Mouse (Mus musculus) monocyte, adult 5-6 weeks (primary cell): ENCODE data around the gene Ints4. TPM values are rescaled to one million over a fixed set of nuclear protein-coding genes. Genes with fewer than 3 reads are reported as not detected.
A peak's percentile ranks its signal among the peaks of the same experiment; 100 is the strongest.
"Not testable (repeated sequence)": the region's sequence is repeated elsewhere in the genome, so short reads cannot be mapped to it uniquely, and the experiment has no call there.

Experiments
- ATAC-seq: fragments of 153-309, 156-312 bp; replicated peaks from 2 replicates; pipeline ENCODE4 v1.8.0; 2017; ENCODE audit warnings: mild to moderate bottlenecking; ENCODE audit not compliant: low TSS enrichment, insufficient number of reproducible peaks, severe bottlenecking, poor library complexity, low FRiP score
- total RNA-seq: library from RNA; stranded (forward); fragments of 200-1000, 200-491, 200-594 nt; gene quantifications from 3 replicates; pipeline ENCODE4 v1.2.3, GENCODE M21; 2017

Gene Ints4
- 23.7 to 41.9 TPM (median 34.0 TPM) in 3 replicates for total RNA-seq

DNA sequence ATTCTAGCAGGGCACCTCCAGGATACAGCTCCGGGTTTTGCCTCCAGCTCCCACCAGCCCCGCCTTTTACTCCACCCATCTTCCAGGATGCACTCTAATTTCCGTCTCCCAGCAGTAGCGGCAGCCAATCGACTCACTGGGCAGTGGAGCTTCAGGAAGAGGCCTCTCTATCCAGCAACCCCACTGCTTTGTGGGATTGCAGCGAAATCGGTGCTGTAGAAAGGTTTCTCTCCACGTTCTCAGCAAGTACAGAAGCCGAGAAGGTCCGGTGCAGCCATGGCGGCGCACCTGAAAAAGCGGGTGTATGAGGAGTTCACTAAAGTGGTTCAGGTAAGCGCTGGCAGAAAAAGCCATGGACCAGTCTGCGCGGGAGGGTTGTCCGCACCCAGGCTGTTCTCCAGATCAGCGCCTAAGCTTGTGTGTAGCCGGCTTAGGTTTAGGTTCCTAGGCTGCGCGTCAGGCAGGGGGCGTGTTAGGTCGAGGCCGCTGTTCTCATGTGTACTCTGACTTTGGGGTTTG, at the start of gene Ints4:
Gene Ints4 (plus strand): TSS at position 136 of the 519 bp plus-strand sequence.
- ATAC-seq: peak; percentile 99

DNA sequence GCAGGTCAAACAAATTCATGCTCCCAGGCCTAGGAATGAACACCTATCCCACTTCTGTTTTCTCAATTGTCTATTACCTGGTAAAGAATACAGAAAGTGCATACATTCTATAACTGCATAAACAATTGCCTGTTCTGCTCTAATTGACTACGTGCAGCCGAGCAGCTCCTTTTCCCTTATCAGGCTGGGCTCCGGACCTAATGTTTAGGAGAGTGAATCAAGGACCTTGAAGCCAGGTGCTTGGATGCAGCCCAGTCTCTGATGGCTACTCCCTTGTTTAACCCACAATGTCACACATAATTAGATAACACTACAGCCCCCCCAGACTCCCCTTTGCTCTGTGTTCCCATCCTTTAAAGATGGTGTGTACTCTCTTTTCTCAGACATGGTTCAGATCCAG, 47.2 kb upstream of the Ints4 start:
- ATAC-seq: not testable (repeated sequence)

DNA sequence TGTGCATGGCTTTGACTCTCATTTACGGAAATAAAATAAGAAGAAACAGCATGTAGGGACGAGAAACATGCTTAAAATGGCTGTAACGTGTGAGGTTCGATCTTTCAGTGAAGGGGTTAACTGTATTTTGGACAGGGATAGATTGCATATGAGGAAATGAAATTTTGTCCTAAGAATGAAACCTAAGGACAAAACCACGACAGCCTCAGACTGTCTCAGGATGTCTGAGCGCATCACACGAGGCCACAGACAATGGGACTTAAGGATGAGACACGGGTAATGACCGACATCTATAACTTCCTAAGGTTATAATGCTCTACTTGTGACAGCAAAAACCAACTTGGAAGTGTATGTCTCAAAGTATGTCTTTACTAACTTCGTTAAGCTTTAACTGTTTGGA, 46.2 kb upstream of the Ints4 start:
- 0 out of 2 replicates have a peak, but pooled peaks have one; percentile 35 for ATAC-seq

DNA sequence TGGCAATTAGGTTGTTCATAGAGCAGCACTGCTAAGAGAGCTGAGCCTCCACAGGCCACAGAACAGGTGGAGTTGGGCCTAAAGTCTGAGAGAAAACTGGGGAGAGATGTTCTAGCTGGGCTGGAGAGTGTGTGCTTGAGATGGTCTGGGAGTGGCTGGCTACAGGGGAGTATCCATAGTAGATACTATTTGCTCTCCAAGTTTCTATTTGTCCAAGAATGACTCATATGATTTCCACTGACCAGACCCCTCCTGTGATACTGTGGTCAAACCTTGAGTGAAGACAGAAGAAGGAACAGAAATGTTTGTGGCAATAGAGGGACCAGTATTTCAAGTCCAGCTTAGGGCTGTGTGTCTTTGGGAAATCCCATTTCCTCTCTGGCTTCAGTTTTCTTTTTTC, 41.8 kb upstream of the Ints4 start:
- no peak for ATAC-seq

DNA sequence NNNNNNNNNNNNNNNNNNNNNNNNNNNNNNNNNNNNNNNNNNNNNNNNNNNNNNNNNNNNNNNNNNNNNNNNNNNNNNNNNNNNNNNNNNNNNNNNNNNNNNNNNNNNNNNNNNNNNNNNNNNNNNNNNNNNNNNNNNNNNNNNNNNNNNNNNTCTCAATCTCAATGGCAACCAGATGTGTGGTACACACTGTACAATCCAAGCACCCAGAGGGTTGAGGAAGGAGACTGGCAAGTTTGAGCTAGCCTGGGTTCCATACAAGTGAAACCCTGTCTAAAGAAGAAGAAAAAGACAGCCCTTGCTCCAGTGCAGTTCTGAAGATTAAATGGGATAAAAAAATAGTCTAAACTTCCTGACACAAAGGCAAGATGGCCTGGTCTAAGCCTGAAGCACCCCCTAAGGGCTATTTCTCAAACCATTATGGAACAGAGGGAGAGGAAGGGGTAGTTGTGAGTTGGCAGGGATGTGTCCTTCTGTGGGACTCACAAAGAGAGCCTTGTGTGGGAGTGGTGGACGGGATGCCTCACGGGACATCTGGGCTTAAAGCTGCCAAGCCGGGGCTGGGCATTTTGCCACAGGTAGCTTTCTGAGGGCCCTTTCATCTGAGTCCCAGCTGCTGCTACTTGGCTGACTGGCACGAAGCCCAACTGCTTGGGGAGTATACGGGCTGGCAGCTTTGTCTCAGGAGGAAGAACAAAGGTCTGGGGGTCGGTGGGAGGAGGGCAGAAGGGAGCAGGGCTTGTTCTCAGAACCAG, 34.4 kb upstream of the Ints4 start:
- no peak for ATAC-seq

DNA sequence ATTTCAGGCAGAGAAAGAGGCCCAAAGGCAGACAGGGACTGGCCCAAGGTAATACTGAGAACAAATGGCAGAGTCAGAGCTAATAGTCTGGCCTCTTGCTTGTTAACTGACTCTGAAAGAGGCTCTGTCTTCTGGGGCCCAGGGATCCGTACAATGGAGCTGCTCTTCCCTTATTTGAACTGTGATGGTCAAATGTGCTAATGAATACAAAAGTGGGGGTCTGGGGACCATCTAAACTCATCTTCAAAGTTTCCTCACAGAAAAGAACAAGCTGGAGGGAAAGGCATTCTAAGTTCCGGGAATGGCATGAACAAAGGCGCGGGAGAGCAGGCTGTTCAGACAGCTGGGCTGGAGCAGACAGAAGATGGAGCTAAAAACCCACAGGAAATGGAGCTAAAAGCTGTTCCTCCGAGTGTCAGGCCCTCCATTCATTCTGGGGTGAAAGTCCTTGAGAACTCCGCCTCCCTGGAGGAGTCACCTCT, 33.7 kb upstream of the Ints4 start:
- ATAC-seq: no peak

DNA sequence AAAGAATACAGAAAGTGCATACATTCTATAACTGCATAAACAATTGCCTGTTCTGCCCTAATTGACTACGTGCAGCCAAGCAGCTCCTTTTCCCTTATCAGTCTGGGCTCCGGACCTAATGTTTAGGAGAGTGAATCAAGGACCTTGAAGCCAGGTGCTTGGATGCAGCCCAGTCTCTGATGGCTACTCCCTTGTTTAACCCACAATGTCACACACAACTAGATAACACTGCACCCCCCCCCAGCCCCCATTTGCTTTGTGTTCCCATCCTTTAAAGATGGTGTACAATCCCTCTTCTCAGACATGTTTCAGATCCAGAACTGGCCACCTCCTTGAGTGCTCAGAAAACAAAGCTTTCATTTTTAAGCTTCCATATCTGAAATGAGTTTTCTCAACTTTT, 29.7 kb upstream of the Ints4 start, which contains the start of gene Kctd14:
Gene Kctd14 (plus strand): TSS at position 301 of the 400 bp plus-strand sequence.
- not testable (repeated sequence) for ATAC-seq

DNA sequence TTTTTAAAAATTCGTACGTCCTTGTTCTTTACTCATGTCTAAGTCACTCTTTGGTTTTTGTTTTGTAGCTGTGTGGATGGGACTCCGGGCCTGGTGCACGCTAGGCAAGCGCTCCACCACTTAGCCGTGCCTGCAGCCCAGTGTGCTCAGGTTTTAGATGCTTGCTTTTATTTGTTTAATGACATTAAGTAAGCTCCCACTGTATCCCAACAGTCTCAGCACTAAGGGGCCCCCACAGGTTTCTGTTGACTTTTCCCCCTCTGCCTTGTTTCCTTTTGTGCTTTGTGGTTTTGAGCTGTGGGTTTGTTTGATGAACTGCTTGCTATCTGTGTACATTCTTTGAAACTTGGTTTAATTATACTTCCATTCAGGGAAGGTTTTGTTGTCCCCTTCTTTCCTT, 28.6 kb upstream of the Ints4 start:
- no peak for ATAC-seq

DNA sequence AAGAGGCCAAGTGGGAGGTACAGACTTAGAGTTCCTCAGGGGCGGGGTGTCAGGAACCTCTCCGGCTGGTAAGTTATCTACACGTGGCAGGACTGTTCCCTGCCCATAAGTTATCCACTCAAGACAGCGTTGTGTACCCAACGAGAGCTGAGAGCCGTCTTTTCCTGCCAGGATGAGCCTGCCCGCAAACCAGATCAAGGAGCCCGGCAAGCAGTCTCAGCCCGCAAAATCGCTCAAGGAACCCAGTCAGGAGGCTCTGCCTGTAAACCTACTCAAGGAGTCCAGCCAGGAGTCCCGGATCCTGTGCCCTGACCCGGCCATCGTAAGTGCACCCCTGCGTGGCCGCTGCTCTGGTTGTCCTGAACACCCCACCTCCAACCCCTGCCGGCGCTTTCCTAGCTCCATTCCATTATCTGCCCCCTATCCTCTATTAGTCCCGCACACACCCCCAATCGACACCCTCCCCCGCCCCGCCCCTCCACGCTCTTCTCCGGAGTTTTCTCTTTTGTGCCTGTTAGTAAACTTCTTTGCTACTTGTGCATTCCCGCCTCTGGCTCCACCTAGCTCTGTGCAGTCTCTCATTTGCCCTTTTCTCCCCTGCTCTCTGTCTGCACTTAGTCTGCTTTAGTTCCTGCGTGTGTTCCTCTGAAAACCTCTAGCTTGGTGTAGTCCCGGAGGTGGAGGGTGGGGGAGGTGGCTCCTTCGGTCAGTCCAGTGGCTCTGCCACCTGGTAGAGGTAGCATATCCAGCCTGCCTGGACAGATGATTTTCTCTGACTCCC, 27.4 kb upstream of the Ints4 start:
- ATAC-seq: peak; percentile 62

DNA sequence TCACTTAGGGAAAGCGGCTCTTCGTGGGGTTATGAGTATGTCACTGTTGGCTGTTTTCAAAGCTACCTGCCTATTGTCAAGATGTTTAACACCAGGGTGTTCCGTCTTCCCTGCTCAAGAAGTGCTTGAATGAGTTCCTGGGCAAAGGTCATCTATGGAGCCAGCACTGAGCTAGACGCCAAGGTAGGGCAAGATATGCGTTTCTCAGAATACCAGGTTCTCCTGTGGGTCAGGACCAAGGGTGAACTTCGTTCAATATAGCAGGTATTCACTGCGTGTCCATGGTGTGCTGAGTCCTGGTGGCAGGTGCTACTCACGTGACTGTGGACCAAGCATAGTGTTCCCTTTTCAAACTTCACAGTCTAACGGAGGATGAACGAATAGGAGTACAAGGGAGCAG, 26.0 kb upstream of the Ints4 start:
- no peak for ATAC-seq

DNA sequence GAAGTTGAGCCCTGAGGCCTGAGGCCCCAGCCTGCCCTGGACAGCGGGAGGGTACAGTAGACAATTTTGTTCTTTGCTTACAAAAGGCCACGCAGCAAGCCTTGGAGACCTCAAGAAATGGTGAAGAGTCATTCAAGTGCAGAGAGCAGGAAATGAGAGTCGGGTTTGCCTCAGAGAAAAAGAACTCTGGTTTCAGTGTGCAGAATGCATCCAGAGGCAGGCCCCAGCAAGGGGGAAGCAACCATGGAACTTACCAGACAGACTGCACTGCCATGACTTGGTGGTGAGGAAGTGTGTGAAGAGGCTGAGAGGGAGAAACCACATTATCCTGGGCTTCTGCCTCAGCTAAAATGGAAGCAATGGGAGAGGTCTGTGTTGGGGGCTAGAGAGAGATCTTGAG, 25.2 kb upstream of the Ints4 start:
- ATAC-seq: 0 out of 2 replicates have a peak, but pooled peaks have one; percentile 24

DNA sequence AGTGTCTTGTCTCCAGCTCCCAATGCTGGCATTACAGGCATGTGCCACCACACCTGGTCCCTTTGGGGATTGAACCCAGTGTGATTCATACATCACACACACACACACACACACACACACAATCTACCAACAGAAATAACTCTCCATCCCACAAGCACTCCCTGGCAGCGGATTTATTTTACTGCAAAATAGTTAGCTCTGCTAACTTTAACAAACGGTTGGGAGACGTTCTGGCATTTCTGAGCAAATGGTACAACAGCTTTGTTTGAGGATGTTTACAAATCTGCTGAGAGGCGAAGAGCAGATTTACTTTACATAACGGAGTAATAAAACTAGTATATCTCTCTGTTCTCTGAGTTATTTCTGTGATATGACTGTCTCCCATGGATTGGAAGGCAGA, 7.8 kb upstream of the Ints4 start:
- ATAC-seq: no peak

DNA sequence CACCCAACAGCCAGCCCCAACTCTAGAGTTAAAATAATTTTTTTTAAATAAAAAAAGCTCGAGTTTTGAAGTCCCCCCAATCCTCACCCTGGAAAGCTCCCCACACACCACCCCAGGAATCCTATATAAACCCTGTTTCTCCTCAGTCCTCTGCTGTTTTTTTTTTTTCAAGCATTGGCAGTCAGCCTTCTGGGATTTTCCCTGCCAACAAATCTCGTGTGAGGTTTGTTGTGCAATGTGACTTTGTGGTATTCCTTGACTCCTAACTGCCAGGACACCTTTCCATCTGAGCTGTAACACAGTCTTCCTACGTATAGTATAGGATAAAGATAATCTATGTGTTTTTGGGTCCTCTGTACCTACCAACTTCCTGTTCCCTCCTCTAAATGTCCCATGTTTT, 1.4 kb upstream of the Ints4 start:
- ATAC-seq: no peak

DNA sequence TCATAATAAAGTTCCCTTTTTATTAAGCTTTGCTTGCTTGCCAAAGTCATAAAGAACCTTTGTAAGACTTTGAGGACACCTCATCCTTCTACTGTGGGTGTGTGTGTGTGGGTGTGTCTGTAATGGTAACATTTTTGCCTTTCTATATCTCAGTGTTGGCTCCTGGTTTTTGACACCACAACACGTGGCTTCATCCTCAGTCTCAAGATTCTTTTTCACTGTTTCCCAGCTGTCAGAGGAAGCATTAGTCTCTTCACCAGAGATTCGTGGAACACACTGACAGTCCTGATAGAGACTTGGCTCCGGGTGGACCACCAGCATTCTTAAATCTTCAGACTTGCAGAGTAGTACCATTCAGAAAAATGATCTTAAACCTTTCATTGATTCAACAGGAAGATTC, 466 bp upstream of the Ints4 start:
- ATAC-seq: no peak

DNA sequence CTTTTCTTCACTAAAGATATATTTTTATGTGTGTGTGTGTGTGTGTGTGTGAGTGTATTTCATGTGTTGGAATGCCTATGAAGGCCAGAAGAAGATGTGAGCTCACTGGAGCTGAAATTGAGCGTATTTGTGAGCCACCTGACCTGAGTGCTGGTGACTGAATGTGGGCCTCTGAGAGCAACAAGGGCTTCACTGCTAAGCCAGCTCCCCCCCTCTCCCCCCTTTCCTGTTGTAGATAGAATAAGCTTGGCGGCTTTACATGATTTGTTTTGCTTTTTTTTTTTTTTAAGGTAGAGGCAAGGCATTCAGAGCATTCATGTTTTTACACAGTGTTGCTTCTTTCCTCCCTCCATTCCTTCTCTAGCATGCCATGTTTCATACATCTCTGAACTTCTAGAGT, 2.6 kb downstream of the Ints4 start:
- ATAC-seq: no peak

DNA sequence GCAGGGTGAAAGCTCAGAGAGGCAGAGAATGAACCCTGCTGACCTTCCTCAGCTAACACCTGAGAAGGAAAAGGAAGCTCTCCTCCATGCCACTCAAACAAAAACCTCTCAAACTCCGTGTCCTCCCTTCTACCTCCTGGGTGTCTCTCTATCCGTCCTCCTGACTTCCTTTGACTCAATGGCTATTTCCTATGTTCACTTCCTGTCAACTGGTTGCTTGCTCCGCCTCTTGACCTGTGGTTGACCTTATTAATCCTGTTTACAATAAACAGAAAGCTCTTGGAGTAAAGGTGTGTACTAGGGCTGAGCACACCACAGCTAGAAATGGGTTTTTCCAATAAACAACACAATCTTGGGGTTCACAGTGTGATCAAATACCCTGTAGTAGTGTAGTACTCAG, 10.4 kb downstream of the Ints4 start:
- no peak for ATAC-seq

DNA sequence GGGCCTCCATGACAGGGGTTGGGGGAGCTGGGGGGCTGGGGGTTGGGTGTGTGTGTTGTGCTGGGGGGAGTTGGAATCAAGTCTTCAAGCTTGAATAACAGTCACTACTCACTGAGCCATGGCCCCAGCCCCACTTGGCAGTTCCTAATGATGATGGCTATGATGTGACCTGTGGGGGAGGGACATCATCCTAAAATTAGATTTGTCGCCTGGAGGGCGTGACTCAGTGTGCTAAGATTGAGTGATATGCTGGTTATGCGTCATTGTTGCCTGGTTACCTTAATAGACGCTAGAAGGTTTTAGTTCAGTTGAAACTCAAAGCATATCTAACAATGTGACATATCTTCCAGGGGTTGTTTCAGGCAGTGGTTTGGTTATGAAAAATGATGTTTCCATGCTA, 11.7 kb downstream of the Ints4 start:
- no peak for ATAC-seq

DNA sequence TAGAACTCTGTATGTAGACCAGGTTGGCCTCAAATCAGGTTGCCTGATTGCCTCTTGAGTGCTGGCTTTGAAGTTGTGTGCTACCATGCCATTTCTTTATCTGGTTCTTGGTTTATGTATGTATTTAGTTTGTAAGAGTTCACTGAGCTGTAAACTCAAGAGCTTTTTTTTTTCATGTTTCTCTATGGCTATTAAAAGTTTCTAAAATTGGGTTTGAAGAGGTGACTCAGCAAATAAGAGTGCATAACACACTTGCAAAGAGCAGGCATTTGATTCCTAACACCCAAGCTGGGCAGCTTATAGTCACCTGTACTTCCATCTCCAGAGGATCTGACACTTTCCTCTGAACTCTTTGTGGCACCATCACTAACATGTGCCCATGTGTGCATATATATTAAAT, 14.3 kb downstream of the Ints4 start:
- ATAC-seq: no peak

DNA sequence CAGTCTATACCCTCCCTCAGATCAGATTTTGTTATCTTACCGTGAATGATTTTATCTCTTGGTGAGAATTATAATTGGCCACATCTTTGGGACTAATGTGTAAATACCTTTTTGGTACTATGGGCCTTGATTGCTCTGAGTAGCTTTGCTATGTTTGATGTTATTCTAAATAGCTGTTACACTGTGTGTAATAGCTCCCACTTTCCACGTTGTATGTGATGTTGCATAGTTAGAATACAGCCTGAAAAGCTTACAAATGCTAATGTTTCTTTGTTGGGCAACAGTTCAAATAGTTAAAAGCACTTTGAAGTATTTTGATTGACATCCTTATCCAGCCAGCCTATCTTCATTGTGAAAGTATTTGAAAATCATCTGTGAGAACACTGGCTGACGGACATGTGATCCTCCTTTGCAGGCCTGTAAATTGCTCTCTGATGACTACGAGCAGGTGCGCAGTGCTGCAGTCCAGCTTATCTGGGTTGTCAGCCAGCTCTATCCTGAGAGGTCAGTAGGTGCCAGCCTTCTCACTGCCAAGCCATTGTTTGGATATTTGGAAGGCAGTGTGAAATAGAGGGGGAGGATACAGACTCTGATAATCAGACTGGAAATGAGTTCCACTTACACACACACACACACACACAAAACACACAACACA, 19.9 kb downstream of the Ints4 start:
- no peak for ATAC-seq
